Mouse (Mus musculus) large intestine, adult 2 months (tissue): ENCODE data around the gene Olfr1378. TPM values are rescaled to one million over a fixed set of nuclear protein-coding genes. Genes with fewer than 3 reads are reported as not detected.

Source experiments
- DNase-seq: peaks from one replicate; pipeline ENCODE4 v3.0.0-alpha.2; 2012; ENCODE audit warnings: low read depth, low spot score
- WGBS: fragments of 180-500 bp; shearing (Covaris S2); methylation state at CpG from one replicate; pipeline ENCODE4 v1.1.7; 2018; 5-methylcytosine and 5-hydroxymethylcytosine counted together
- polyA plus RNA-seq: library from polyadenylated mRNA; depleted of rRNA; stranded (reverse); fragments of >200 nt; gene quantifications from 2 replicates; pipeline ENCODE4 v1.2.3, GENCODE M21; 2012; rRNA removed

Gene Olfr1378
- not detected in 2 replicates for polyA plus RNA-seq

GRCm38 (mm10) chr11:50966230-50966629, at the start of gene Olfr1378:
Gene Olfr1378 (plus strand): TSS chr11:50966530.
- DNase-seq = no peak

GRCm38 (mm10) chr11:50930469-50931014, 35.8 kb upstream of the Olfr1378 start:
- WGBS = 8% methylated on average over 14 of the region's 14 CpGs
- no peak for DNase-seq

More at GRCm38 (mm10) chr11:50966230-50966629, at the start of gene Olfr1378:
- 80% methylated on average over 11 of the region's 11 CpGs for WGBS

- DNase-seq = no peak
- WGBS = under 1% methylated on average over 16 of the region's 16 CpGs
Measured at GRCm38 (mm10) chr11:50931021-50931420, 35.3 kb upstream of the Olfr1378 start.

- 0% methylated on average over 18 of the region's 18 CpGs for WGBS
- peak; percentile 50 for DNase-seq
Measured at GRCm38 (mm10) chr11:50931451-50931866, 34.9 kb upstream of the Olfr1378 start, which contains the start of gene Zfp354b. Gene Zfp354b (minus strand): TSS chr11:50931633.

- WGBS = 63% methylated on average over 1 of the region's 1 CpGs
- no peak for DNase-seq
Measured at GRCm38 (mm10) chr11:50932040-50932439, 34.3 kb upstream of the Olfr1378 start.

- WGBS = 61% methylated on average over 8 of the region's 8 CpGs
- DNase-seq = no peak
Measured at GRCm38 (mm10) chr11:50938435-50938834, 27.9 kb upstream of the Olfr1378 start.

GRCm38 (mm10) chr11:50939621-50940366, 26.5 kb upstream of the Olfr1378 start:
- DNase-seq = no peak
- WGBS = 35% methylated on average over 14 of the region's 14 CpGs

GRCm38 (mm10) chr11:50942386-50942785, 23.9 kb upstream of the Olfr1378 start:
- no peak for DNase-seq
- 56% methylated on average over 12 of the region's 12 CpGs for WGBS

- DNase-seq = no peak
- 75% methylated on average over 14 of the region's 14 CpGs for WGBS
Measured at GRCm38 (mm10) chr11:50943506-50943905, 22.8 kb upstream of the Olfr1378 start, which contains the start of gene 4933414I15Rik. Gene 4933414I15Rik (minus strand): TSS chr11:50943765.

- WGBS = 54% methylated on average over 14 of the region's 14 CpGs
- no peak for DNase-seq
Measured at GRCm38 (mm10) chr11:50952290-50952689, 14.0 kb upstream of the Olfr1378 start.

GRCm38 (mm10) chr11:50953665-50954064, 12.7 kb upstream of the Olfr1378 start, which contains the start of gene Prop1:
Gene Prop1 (minus strand): TSS chr11:50953765.
- 69% methylated on average over 6 of the region's 6 CpGs for WGBS
- no peak for DNase-seq

GRCm38 (mm10) chr11:50964886-50965285, 1.4 kb upstream of the Olfr1378 start:
- DNase-seq = no peak
- WGBS = 85% methylated on average over 2 of the region's 2 CpGs

- DNase-seq = no peak
- 71% methylated on average over 4 of the region's 4 CpGs for WGBS
Measured at GRCm38 (mm10) chr11:50977216-50977615, 10.9 kb downstream of the Olfr1378 start.

- WGBS = 62% methylated on average over 5 of the region's 5 CpGs
- no peak for DNase-seq
Measured at GRCm38 (mm10) chr11:50981667-50982066, 15.3 kb downstream of the Olfr1378 start, which contains the start of gene Olfr1377. Gene Olfr1377 (plus strand): TSS chr11:50981967.

GRCm38 (mm10) chr11:51003296-51003695, 37.0 kb downstream of the Olfr1378 start, which contains the start of gene Olfr51:
Gene Olfr51 (plus strand): TSS chr11:51003596.
- 63% methylated on average over 5 of the region's 5 CpGs for WGBS
- no peak for DNase-seq

- WGBS = 41% methylated on average over 5 of the region's 5 CpGs
- no peak for DNase-seq
Measured at GRCm38 (mm10) chr11:51011821-51012220, 45.5 kb downstream of the Olfr1378 start.

GRCm38 (mm10) chr11:51013936-51014335, 47.6 kb downstream of the Olfr1378 start, which contains the start of gene Olfr54:
Gene Olfr54 (plus strand): TSS chr11:51014236.
- 55% methylated on average over 1 of the region's 1 CpGs for WGBS
- DNase-seq = no peak

- DNase-seq = no peak
- WGBS = 37% methylated on average over 2 of the region's 2 CpGs
Measured at GRCm38 (mm10) chr11:51016341-51016740, 50.0 kb downstream of the Olfr1378 start.
